Mouse (Mus musculus) limb, embryonic 14.5 days (tissue): ENCODE results near the gene Cmklr1. TPM values are rescaled to one million over a fixed set of nuclear protein-coding genes. Genes with fewer than 3 reads are reported as not detected.

ENCODE experiments used
- ATAC-seq: fragments of 200-750 bp; cut with Nextera tagmentation; 2 replicates; pipeline ENCODE4 v1.8.0; 2017; ENCODE audit warnings: low read depth, moderate number of reproducible peaks, moderate TSS enrichment; ENCODE audit not compliant: low FRiP score
- DNase-seq: peaks from one replicate; pipeline ENCODE4 v3.0.0-alpha.2; 2015; ENCODE audit warnings: low spot score
- H3K27ac ChIP-seq: fragments of 300-500 bp; sonication (generic); replicated peaks from 2 replicates; pipeline ENCODE4 v1.5.1; 2014; ENCODE audit warnings: low read depth, mild to moderate bottlenecking, low read length, moderate library complexity, mixed read lengths
- H3K27me3 ChIP-seq: fragments of 300-500 bp; sonication (generic); 2 replicates; pipeline ENCODE4 v1.6.1; 2014; ENCODE audit warnings: low read length, mixed read lengths; ENCODE audit not compliant: control insufficient read depth, insufficient read depth
- H3K36me3 ChIP-seq: fragments of 300-500 bp; sonication (generic); 2 replicates; pipeline ENCODE4 v1.6.1; 2014; ENCODE audit warnings: mild to moderate bottlenecking, low read length, moderate library complexity, mixed read lengths; ENCODE audit not compliant: control insufficient read depth, insufficient read depth
- H3K4me1 ChIP-seq: fragments of 300-500 bp; sonication (generic); 2 replicates; pipeline ENCODE4 v1.6.1; 2014; ENCODE audit warnings: antibody characterized with exemption, low read length, mixed read lengths; ENCODE audit not compliant: control insufficient read depth, insufficient read depth
- H3K4me2 ChIP-seq: fragments of 300-500 bp; sonication (generic); replicated peaks from 2 replicates; pipeline ENCODE4 v1.6.1; 2014; ENCODE audit warnings: low read depth, mild to moderate bottlenecking, low read length, moderate library complexity; ENCODE audit not compliant: severe bottlenecking
- H3K4me3 ChIP-seq: fragments of 300-500 bp; sonication (generic); replicated peaks from 2 replicates; pipeline ENCODE4 v1.5.1; 2014; ENCODE audit warnings: low read length
- H3K9ac ChIP-seq: fragments of 300-500 bp; sonication (generic); 2 replicates; pipeline ENCODE4 v1.6.1; 2014; ENCODE audit warnings: mild to moderate bottlenecking, low read depth, low read length, moderate library complexity; ENCODE audit not compliant: severe bottlenecking
- H3K9me3 ChIP-seq: fragments of 300-500 bp; sonication (generic); 2 replicates; pipeline ENCODE4 v1.6.1; 2016; ENCODE audit warnings: low read length; ENCODE audit not compliant: control insufficient read depth
- POLR2A ChIP-seq: fragments of 200-500 bp; IDR thresholded peaks from 2 replicates; pipeline ENCODE4 v1.8.0; 2012; ENCODE audit warnings: inconsistent platforms, mild to moderate bottlenecking, moderate library complexity, borderline replicate concordance; ENCODE audit not compliant: insufficient read depth, insufficient read length; ENCODE audit errors: extremely low read depth
- WGBS: fragments of 180-500 bp; shearing (Covaris S2); extraction: QIAGEN DNeasy Blood & Tissue Kit; methylation state at CpG from one replicate; pipeline ENCODE4 v1.1.7; 2014; 5-methylcytosine and 5-hydroxymethylcytosine counted together
- polyA plus RNA-seq, 2 experiments: library from polyadenylated mRNA; depleted of rRNA in 1 of 2; stranded (reverse) in 1 of 2; unstranded in 1 of 2; fragments of >200 nt; fragmentation: Nextera tagmentation in 1 of 2; extraction: Ambion mirVana in 1 of 2; gene quantifications; 2 replicates each; pipeline versions ENCODE4 v1.2.1 to v1.2.3; 2012 to 2014

The Cmklr1 gene
- polyA plus RNA-seq, 2 experiments: 7.8 to 10.7 TPM

- TF ChIP-seq POLR2A: no peak
- DNase-seq: no peak
- H3K27me3 ChIP-seq: no peaks in the 10 kb centered on the region
- peaks cover 6% of the 10 kb centered on the region; the same call in 1 of the 2 replicates for H3K4me1 ChIP-seq
- no peak overlapping the region for H3K9ac ChIP-seq
- no peak for ATAC-seq
- no peaks in the 10 kb centered on the region; the same call in 1 of the 2 replicates for H3K9me3 ChIP-seq
- H3K36me3 ChIP-seq: no peaks in the 10 kb centered on the region
- H3K4me3 ChIP-seq: no peak overlapping the region
- WGBS: 28% methylated on average over 5 of the region's 5 CpGs
- no peak overlapping the region for H3K4me2 ChIP-seq
- no peak overlapping the region for H3K27ac ChIP-seq
Measured at GRCm38 (mm10) chr5:113583424-113584162, 66.6 kb downstream of the Cmklr1 start.

- Histone ChIP-seq H3K27me3 (no peaks in the 10 kb centered on the region), H3K9ac (no peak overlapping the region), H3K4me1 (peaks cover 6% of the 10 kb centered on the region; the same call in 1 of the 2 replicates), H3K4me2 (no peak overlapping the region), H3K36me3 (no peaks in the 10 kb centered on the region), H3K27ac (no peak overlapping the region), H3K9me3 (no peaks in the 10 kb centered on the region; the same call in 1 of the 2 replicates), H3K4me3 (no peak overlapping the region)
- ATAC-seq (no peak), DNase-seq (no peak)
- WGBS: 47% methylated on average over 9 of the region's 9 CpGs
- TF ChIP-seq POLR2A: no peak
Measured at GRCm38 (mm10) chr5:113580801-113581200, 69.4 kb downstream of the Cmklr1 start.

- H3K27ac ChIP-seq: no peak overlapping the region
- 58% methylated on average over 8 of the region's 8 CpGs for WGBS
- no peak for TF ChIP-seq POLR2A
- no peaks in the 10 kb centered on the region for H3K27me3 ChIP-seq
- no peak overlapping the region for H3K4me2 ChIP-seq
- H3K4me3 ChIP-seq: no peak overlapping the region
- H3K4me1 ChIP-seq: peaks cover 6% of the 10 kb centered on the region; the same call in 1 of the 2 replicates
- no peaks in the 10 kb centered on the region for H3K36me3 ChIP-seq
- no peak for DNase-seq
- no peak overlapping the region for H3K9ac ChIP-seq
- no peak for ATAC-seq
- H3K9me3 ChIP-seq: no peaks in the 10 kb centered on the region; the same call in 1 of the 2 replicates
Measured at GRCm38 (mm10) chr5:113580248-113580647, 70.0 kb downstream of the Cmklr1 start.

GRCm38 (mm10) chr5:113579128-113579527 is 71.1 kb downstream of the Cmklr1 start:
- ATAC-seq (no peak), DNase-seq (no peak)
- WGBS: 59% methylated on average over 4 of the region's 4 CpGs
- H3K4me3 ChIP-seq: no peak overlapping the region
- H3K9ac ChIP-seq: no peak overlapping the region
- H3K27me3 ChIP-seq: no peaks in the 10 kb centered on the region
- H3K4me2 ChIP-seq: no peak overlapping the region
- no peaks in the 10 kb centered on the region for H3K36me3 ChIP-seq
- no peak overlapping the region for H3K27ac ChIP-seq
- TF ChIP-seq POLR2A: no peak
- no peaks in the 10 kb centered on the region for H3K4me1 ChIP-seq
- H3K9me3 ChIP-seq: no peaks in the 10 kb centered on the region; the same call in 1 of the 2 replicates

GRCm38 (mm10) chr5:113578428-113578827 is 71.8 kb downstream of the Cmklr1 start:
- Histone ChIP-seq H3K9ac (no peak overlapping the region), H3K4me3 (no peak overlapping the region), H3K27ac (no peak overlapping the region), H3K4me1 (no peaks in the 10 kb centered on the region), H3K27me3 (no peaks in the 10 kb centered on the region), H3K9me3 (no peaks in the 10 kb centered on the region; the same call in 1 of the 2 replicates), H3K36me3 (no peaks in the 10 kb centered on the region), H3K4me2 (no peak overlapping the region)
- TF ChIP-seq POLR2A: no peak
- ATAC-seq: no peak
- WGBS: 75% methylated on average over 6 of the region's 6 CpGs
- DNase-seq: no peak
